Mouse (Mus musculus) A20 (cell line): ENCODE data around the gene Ahr.

Experiments
- DNase-seq: peaks from one replicate; pipeline ENCODE4 v3.0.0-alpha.2; 2011; ENCODE audit warnings: low read depth, low spot score

Ahr gene

GRCm38 (mm10) chr12:35503586-35503985 lies 31.3 kb downstream of the Ahr start:
- DNase-seq: no peak

- no peak for DNase-seq
These were observed 33.4 kb downstream of the Ahr start for GRCm38 (mm10) chr12:35501476-35501875.

GRCm38 (mm10) chr12:35495195-35495594 lies 39.6 kb downstream of the Ahr start:
- no peak for DNase-seq

- DNase-seq: no peak
These were observed 54.1 kb downstream of the Ahr start for GRCm38 (mm10) chr12:35480764-35481163.

GRCm38 (mm10) chr12:35478906-35479305 lies 55.9 kb downstream of the Ahr start:
- no peak for DNase-seq

- DNase-seq: no peak
These were observed 71.4 kb downstream of the Ahr start for GRCm38 (mm10) chr12:35463457-35463856.

- DNase-seq: peak; percentile 40
These were observed 72.2 kb downstream of the Ahr start for GRCm38 (mm10) chr12:35462667-35463066.

- no peak for DNase-seq
These were observed 75.2 kb downstream of the Ahr start for GRCm38 (mm10) chr12:35459662-35460061.
